Mouse (Mus musculus) gastrocnemius, postnatal 25 days (tissue): ENCODE measurements around the gene Kdm1b. TPM values are rescaled to one million over a fixed set of nuclear protein-coding genes. Genes with fewer than 3 reads are reported as not detected.
A peak's percentile ranks its signal among the peaks of the same experiment; 100 is the strongest.

Experiments
- DNase-seq: peaks from one replicate; pipeline ENCODE4 v3.0.0; 2022
- total RNA-seq, 2 experiments: library from RNA; stranded (reverse); gene quantifications; 1 replicate in 1 of 2; 2 replicates in 1 of 2; pipeline ENCODE4 v1.2.3; 2021

Gene Kdm1b
- total RNA-seq, 2 experiments from 2014 or later: 5.6 to 7.2 TPM

DNA sequence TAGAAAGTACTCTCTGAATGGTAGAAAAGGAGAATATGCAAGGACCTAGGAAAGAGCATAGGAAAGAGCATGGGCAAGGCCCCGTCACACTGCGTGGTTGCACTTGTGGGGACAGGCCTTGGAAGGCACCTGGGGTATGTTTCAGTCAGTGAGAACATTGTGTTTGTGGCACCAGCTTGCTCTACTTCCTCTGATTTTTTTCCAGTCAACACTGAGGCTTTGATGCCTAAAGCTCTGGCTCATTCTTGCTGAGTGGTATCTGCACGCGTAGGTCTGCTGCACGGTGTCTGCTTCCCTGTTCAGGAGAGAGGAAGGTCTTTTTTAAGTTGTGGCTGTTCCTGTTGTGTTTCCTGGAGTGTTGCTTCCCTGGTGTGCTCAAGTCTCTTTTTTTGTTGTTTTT is 13.5 kb downstream of the Kdm1b start:
- no peak for DNase-seq

DNA sequence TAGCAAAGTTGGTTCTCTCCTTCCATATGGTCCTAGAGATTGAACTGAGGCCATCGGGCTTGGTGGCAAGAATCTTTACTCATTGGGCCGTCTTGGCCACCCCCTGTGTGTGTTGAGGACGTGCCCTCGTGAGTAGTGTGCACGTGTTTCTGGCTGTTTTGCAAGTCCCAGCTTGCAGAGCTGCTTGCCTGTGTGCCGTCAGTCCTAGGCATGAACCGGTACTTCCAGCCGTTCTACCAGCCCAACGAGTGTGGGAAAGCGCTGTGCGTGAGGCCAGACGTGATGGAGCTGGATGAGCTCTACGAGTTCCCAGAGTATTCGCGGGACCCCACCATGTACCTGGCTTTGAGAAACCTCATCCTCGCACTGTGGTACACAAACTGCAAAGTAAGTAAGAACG is 19.5 kb downstream of the Kdm1b start:
- no peak for DNase-seq

DNA sequence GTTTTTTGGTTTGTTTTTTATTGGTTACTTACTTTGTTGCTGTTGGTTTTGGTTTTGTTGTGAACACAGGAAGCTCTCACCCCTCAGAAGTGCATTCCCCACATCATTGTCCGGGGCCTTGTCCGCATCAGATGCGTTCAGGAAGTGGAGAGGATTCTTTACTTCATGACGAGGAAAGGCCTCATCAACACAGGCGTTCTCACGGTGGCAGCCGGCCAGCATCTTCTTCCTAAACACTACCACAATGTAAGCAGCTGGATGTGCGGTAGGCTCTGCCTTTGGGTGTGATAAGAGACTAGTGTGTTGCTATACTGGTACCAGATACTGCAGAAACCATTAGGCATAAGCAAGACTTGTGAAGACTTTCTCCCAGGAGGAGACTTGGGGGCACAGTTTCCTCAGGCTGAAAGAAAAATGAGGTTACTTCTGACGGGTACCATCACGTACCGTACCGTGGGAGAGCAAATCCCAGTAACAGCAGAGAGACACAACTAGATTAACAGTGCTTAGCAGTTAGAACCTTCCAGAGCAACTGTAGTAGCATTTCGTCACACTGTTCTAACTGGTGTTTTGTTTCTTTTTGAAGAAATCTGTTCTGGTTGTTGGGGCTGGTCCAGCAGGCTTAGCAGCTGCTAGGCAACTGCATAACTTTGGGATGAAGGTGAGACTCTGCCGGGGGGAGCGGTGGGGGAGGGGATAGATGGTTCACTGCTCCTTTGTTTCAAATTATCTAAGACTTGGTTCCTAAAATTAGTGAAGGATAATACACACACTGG is 20.9 kb downstream of the Kdm1b start:
- DNase-seq: no peak

DNA sequence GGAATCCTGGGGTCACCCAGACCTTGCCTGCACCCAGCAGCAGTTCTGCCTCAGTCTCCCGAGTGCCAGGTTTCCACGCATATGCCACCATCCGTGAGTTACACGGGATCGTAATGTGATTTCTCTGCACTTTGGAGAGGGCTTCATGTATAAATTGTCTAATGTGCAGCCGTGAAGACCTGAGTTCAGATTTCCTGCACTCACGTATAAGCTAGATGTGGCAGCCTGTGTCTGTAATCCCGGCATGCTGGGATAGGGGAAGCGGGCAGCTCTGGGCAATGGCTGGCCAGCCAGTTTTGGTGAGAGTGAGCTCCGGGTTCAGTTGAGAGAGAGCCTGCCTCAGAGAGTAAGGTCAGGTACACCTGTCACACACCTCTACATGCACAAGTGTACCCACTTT is 23.2 kb downstream of the Kdm1b start:
- DNase-seq: no peak

DNA sequence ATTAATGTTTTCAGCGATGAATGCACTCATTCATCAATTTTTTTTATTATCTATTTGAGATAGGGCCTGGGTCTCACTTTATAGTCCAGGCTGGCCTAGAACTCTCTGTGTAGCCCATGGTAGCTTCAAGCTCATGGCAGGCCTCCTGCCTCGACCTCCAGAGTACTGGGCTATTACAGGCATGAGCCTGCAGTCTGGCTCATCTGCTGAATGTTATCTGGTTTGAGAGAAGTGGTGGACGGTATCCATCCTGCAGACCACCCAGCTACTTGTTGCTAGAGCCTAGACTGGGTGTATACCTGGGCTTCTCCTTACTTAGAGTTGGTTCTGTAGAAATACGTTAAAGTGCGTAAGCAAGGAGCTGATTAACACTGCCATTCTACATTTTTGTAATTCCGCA is 23.7 kb downstream of the Kdm1b start:
- no peak for DNase-seq

DNA sequence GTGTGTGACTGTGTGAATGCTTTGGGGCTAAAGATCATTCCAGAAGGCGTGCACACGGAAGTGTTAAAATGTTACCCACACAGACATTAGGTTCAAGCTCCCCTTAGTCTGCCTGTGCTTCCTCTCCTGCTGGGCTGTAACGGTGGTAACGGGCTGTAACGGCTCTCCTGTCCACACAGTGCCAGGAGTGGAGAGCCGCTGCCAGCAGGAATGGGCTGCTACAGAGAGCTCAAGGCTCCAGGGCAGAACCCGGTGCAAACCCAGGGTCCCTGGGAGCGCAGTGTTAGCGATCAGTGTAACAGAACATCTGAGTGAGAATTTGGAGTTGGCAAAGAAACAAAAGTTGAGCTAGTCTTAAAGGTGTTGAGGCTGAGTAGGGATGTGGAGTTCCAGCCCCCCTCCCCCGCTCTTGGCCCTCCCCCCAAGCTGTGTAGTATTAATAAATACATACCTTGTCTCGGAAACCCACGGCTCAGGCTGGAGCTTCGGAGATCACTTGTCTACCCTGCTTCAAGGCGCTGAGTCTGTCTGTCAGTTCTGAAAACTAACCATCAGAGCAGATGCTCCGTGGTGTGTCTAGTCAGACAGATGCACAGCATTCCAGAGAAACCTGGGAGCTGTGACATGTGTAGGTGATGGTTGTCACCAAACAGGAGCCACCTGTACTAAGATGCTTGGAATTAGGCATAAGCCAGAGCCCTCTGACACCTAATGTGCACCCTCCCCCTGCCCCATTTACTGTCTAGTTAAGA is 27.2 kb downstream of the Kdm1b start:
- no peak for DNase-seq

DNA sequence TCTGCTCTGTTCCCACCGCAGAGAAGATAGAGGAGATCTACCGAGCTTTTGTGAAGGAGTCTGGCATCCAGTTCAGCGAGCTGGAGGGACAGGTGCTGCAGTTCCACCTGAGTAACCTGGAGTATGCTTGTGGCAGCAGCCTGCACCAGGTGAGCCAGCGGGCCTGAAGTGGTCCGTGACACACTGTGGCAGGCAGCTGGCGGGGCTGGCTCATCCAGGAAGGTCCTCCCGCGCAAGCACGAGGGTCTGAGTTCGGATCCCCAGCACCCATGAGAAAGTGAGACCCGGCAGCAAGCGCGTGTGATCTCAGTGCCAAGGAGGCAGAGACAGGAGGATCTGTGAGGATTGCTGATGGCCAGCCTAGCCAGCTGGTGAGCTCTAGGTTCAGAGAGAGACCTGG is 28.6 kb downstream of the Kdm1b start:
- no peak for DNase-seq

DNA sequence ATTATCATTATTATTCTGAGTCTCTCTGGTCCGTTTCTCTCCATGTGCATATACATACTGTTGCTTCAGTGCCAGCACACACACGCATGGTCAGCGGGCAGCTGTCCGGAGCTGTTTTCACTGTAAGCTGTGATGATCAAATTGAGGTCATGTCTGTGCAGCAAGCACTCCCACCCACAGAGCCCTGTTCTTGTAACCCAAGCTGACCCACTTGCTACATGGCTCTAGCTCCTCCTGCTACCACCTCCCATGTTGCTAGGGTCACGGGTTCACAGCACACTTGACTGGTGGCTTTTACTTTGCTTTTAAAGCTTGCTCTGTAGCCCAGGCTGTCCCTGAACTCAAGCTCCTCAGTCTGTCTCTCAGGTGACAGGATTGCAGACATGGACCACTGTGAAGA is 29.2 kb downstream of the Kdm1b start:
- DNase-seq: no peak

DNA sequence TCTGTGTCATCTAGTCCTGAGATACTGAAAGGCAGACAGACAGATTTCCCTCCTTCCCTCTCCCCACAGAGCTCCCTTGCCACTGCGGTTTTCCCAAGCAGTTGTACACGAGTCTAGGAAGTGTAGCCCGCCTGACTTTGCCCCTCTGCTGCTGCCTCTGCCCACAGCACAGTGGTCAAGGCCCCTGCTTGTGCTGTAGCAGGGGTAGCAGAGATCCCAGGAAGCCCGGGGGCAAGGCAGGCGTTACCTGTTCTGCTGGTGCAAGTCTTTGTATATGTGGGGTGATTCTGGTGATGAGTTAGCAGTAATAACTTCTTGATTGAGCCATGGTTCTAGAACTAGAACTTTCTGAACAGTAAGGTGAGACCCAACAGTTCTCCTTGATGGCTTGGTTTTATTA is 32.9 kb downstream of the Kdm1b start:
- DNase-seq: no peak

DNA sequence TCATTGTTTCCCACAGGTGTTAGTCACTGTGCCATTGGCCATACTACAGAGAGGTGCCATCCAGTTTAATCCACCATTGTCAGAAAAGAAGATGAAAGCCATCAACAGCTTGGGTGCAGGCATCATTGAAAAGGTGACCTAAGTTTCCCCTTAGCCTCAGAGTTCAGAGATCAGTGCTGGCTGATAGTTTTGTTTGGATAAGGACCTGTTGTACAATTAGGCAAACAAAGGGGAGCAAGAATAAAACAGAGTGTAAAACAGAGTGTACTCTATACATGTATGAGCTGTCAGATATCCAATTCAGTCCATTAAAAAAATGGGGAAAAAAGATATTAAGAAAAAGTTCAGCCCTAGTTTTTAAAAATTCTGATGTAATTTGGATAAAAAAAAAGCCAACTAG is 34.1 kb downstream of the Kdm1b start:
- DNase-seq: no peak

DNA sequence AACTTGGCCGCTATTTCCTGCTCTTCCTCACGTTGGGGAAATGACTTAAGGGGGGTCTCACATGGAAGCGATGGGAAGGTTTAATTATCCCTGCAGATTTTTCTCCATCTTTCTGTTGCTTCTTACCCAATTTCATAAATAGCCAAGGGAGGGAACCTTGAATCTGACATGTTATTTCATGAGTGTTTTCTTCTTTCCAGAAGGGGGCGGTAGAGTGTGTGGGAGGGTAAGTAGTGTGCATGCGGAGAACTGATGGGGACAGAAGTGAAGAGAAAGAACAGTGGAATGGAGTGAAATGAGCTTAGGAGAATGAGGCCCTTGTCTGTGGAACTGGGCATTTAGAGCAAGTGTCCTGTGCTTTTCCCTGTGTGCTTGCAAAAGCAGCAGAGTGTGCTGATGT is 35.5 kb downstream of the Kdm1b start:
- no peak for DNase-seq

DNA sequence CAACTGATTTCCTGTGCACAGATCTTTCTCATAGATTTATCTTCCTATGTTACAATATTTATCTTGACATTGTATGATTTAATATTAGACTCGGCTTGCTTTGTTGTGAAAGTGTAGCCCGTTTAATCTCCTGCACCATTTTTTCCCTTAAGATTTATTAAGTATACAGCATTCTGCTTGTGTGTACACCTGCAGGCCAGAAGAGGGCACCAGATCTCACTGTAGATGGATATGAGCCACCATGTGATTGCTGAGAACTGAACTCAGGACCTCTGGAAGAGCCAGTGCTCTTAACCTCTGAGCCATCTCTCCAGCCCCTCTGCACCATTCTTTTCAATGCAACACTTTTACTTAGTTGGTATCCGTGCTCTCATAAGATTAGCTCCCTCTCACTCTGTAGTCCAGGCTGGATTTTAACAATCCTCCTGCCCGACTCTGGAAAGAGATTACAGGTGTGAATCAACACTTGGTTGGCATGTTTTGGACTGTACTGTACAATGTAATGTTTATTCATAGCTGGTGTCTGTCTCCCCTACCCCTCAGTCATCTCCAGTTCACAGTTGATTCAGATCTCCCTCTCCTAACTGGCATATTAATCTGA is 37.7 kb downstream of the Kdm1b start:
- no peak for DNase-seq

DNA sequence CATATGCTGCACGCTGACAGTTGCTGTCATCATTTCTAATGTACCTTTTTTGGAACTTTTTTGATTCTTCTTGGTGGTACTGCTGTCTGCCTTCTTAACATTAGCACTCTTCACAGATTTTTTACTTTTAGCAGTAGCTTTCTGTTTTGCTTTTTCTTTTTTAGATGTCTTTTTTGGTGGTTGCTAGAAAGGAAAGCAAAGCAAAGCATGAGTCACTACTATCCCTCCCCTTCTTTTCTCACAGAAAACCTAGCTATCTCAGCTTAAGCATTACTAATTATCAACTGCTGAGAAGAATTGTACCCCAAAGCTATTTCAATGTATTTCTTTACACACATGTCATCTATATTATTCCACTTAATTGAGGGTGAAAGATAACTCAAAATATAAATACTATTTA is 45.1 kb downstream of the Kdm1b start:
- no peak for DNase-seq

DNA sequence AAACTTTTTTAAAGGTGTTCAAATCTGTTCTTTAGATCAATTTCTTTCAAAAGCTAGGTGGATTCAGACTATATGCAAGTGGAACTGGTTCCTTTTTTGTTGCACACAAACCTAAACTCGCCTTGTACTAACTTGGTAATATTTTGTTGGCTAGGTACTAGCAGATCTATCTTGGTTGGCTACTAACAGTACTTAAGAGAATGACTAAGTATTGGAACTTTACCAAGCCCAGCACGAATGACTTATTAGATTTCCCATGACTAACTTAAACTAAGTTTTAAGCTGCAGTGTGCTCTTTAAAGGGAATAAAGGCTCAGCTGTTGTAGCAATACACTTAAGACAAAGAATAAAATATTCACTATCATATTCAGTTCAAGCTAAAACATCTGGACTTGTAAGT is 46.0 kb downstream of the Kdm1b start:
- no peak for DNase-seq

DNA sequence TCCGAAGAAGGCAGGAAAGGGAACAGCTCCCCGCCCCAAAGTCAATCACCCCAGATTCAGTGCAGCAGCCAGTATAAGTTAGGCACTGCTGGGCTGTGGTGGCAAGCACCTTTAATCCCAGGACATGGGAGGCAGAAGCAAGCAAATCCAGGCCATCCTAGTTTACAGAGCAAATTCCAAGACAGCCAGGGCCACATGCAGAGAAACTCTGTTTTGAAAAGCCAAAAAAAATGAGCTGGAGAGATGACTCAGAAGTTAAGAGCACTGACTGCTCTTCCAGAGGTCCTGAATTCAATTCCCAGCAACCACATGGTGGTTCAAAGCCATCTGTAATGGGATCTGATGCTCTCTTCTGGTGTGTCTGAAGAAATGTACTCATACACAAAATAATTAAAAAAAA is 50.5 kb downstream of the Kdm1b start:
- DNase-seq: no peak

DNA sequence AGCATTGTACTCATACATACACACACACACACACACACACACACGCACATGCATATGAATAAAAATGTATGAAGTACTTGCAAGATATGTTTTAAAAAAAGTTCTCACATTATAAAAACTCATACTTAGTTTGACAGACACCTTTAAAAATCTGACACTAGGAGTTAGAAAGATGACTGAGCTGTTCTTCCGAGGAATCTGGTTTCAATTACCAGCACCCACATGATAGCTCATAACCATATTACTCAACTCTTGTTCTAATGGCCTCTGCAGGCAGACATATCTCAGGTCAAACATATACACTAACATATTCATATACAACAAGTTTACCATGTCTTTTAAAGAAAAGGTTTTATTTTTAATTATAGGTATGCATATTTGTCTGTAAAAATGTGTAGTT is 53.3 kb downstream of the Kdm1b start:
- DNase-seq: no peak

DNA sequence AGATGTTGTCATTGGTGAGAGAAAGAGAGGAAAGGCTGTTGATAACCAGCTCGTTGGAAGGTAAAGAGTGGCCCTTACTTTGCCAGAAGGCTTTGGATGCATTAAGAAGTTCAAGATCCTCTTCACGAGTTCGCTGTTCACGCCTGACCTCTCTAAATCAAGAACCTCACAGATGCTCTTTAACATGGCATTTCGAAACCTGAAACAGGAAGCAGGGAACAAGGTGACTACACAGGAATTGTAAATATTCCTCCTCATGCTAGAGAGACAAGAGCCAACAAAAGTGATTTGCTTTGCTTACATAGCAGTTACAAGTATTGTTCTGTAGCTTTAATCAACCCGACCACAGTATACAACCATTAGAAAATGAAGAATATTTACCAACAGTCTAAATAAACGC is 56.0 kb downstream of the Kdm1b start:
- DNase-seq: no peak

DNA sequence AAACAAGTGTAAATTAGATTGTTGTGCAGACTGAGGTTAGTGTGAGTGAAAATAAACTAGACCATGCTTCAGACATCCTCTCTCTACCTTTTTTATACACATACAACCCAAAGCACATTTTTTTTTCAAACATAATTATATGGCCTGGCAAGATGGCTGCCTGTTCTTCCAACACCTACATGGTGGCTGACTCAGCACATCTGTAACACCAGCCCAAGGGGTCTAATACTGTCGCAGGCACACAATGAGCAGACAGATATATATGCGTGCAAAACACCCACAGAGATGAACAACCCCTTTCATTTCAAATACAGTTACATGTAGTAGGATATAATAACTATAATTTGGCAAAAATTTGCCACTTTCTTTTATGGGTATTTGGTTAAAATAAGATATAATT is 57.3 kb downstream of the Kdm1b start:
- DNase-seq: no peak

DNA sequence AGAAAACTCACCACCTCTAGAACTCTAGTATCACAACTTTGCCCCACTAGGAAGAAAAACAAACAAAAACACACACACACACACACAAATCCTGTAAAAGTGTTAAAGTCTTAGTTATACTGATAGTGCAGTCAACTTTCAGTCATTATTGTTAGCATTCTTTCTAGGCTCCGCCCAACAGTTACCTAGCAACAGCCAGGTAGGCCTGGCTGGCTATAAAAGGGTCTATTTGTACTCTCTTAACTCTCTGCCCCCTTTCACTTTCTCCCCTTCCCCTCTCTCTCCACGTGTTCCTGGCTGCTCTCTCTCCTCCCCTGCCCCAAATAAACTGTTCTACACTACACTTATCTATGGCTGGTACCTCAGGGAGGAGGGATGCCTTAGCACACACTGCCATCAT is 60.8 kb downstream of the Kdm1b start:
- no peak for DNase-seq

DNA sequence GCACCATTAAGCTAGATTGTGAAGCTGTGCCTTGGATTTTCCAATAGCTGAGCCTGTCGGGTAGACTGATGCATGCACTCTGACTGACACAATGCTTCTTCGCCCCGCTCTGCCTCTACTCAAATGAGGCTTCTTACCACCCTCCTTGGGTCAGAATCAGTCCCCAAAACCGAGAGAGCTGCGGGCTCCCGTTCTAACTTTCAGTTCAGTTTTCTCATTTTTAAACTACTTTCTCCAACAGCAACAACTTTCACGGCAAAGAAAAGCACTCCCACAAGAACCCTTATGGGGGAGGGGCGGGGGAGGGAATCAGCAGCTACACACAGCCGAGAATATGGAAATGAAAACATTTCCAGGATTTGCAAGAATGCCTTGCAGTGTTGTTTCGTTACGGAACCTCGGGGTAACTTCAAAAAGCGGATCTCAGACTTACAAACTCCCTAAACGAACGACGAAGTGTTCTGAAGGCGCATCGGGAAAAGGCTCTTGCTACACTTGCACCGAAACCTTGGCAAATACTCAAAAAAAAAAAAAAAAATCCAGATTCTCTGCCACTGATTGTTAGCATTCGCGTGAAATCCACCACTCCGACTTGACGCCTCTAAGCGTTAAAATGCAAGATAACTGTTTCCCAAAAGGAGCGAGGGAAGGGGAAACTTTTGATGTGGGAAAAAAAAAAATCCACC is 61.7 kb downstream of the Kdm1b start:
- DNase-seq: no peak

DNA sequence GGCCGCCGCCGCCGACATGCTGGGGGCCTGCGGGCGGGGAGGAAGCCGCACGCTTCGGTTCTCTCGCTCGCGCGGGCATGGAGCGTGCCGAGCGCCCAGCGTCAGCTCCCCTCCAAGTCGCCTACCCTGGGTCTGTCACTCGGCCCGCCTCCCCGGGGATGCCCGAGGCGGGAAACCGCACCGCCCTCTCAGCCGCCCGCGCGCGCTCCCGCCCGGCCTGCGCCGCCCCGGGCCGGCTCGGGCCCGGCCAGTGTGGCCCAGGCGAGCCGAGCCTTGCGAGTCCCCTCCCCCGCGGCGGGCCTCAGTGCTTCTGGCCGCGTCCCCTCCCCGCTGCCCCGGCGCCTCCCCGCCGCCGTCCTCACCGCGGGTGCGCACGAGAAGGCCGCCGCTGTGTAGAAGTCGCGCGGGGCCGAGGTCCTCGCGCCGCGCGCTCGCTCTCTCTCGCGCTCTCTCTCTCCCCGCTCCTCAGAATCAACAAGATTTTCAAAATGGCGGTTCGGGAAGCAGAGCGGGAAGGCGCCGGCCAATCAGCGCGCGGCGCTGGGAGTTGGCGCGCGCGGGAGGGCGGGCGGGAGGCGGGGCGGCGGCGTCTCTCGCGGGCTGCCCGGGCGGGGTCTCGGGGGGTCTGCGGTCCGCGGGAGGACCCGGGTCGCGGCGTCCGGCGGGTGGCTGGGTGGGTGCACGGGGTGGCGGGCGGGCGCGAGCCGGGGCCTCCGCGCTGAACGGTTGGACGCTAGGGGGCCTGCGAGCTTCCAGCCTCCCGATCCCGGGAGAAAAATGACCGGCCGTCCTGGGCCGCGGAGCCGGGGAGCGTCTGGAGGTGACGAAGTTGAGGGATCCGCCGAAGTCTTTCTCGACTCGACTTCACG is 62.6 kb downstream of the Kdm1b start, which contains the start of gene Dek:
Gene Dek (minus strand): TSS at position 491 of the 869 bp plus-strand sequence.
- DNase-seq: peak; percentile 88

DNA sequence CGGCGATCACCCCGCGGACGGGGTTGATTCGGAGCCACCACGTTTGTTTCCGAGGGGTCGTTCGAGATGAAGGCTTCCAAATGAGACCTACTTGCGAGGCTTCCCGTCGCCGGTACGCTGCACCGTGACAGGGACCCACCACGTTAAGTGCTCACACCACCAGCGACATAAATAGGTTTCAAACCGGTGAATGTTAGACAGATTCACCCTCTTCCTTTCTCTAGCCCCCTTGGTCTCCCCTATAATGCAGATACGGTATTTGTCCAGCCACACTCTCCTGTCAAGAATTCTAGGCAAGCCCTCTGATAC is 63.2 kb downstream of the Kdm1b start:
- DNase-seq: no peak
